Mouse (Mus musculus): ENCODE measurements around the gene Unc5c.
A peak's percentile ranks its signal among the peaks of the same experiment; 100 is the strongest.

The Unc5c gene

GRCm38 (mm10) chr3:141814776-141815175, 349.8 kb downstream of the Unc5c start:
- peak; percentile 23 for DNase-seq (ENCODE audit: low spot score)

DNA sequence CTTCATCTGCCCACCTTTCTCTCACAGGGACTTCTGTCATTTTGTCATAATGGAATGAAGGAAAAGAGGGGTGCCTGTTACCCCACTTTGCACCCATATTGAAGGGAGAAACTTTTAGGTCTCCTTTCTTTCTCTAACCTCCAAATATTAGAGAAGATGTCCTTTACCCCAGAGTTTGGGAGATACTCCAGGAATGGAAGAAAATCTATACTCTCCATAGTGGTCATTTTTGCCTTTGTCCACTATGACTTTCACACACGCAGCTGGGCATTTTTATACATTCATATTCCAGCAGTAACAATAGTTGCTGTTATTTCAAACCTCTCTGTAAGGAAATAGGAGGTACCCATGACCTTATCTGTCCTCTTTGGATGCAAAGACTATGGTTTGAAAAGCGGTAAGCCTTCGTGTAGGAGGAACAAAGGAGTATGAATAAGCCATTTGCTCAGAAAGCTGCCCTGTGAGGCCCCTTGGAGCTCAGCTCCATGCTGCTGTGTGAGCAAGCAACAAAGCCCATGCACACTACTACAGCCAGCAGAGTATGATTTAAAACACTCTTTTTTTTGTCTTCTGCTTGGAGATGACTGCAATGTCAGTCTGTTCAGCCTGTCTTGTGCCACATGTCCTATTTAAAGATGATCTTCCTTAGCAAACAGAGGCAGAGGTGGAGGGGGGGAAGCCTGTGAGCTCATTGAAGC, 353.7 kb downstream of the Unc5c start:
- DNase-seq (ENCODE audit: low spot score) = peak; percentile 34

- DNase-seq (ENCODE audit: low spot score) = peak; percentile 86
Measured at GRCm38 (mm10) chr3:141819331-141819941, 354.4 kb downstream of the Unc5c start.

DNA sequence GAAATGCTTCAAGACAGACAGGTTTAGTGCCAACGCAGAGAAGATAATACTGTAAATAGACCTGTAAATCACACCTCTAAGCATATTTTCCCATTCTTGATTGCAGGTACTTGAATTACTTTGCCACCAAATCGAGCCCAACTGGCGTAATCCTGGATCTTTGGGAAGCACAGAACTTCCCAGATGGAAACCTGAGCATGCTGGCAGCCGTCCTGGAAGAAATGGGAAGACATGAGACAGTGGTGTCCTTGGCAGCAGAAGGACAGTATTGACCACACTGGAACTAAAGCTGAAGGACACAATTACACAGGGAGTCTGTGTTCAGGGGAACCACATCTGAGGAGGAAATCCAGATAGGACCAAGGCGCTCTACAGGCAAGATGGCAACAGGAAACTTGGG, 363.3 kb downstream of the Unc5c start:
- DNase-seq (ENCODE audit: low spot score) = no peak

- DNase-seq (ENCODE audit: low spot score) = peak; percentile 74
Measured at GRCm38 (mm10) chr3:141831135-141831534, 366.1 kb downstream of the Unc5c start.

DNA sequence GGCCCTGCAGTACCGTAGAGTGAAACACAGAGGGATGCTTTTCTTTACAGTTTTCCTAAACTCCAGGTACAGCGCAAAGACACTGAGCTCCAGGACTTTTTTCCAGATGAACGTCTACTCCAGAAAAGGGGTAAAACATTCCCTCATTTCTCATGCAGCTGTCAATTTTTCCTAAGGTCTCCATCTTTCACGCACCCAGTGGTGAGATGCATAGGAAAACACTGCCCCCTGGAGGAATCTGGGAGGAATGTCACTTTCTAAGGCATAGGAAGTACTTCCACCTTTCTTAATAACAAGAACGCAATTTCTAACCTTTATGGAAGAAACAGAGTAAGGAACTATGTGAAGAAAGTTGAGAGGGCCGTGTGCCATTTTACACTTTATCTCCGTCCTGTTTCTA, 373.8 kb downstream of the Unc5c start:
- peak; percentile 69 for DNase-seq (ENCODE audit: low spot score)

- DNase-seq (ENCODE audit: low spot score) = no peak
Measured at GRCm38 (mm10) chr3:141849206-141849605, 384.2 kb downstream of the Unc5c start.

DNA sequence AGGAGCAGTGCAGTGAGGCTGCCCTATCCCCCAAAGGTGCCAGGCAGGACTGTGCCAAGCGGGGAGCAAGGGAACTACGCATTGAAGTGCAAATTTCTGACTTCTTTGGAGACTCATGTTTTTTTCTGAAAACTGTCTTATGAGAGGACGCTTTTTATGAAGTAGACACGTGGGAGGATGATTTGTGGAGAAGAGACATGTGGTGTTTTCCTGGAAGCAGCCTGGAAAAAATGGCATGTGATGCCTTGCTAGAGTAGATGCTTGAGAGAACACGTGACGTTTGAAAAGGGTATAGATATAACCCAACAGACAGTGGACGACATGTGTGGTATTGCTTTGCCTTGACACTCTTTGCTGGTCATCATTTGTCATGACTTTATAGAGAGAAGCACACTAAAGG, 385.1 kb downstream of the Unc5c start:
- no peak for DNase-seq (ENCODE audit: low spot score)

GRCm38 (mm10) chr3:141854339-141854738, 389.3 kb downstream of the Unc5c start:
- no peak for DNase-seq (ENCODE audit: low spot score)

- DNase-seq (ENCODE audit: low spot score) = no peak
Measured at GRCm38 (mm10) chr3:141857123-141857522, 392.1 kb downstream of the Unc5c start.

DNA sequence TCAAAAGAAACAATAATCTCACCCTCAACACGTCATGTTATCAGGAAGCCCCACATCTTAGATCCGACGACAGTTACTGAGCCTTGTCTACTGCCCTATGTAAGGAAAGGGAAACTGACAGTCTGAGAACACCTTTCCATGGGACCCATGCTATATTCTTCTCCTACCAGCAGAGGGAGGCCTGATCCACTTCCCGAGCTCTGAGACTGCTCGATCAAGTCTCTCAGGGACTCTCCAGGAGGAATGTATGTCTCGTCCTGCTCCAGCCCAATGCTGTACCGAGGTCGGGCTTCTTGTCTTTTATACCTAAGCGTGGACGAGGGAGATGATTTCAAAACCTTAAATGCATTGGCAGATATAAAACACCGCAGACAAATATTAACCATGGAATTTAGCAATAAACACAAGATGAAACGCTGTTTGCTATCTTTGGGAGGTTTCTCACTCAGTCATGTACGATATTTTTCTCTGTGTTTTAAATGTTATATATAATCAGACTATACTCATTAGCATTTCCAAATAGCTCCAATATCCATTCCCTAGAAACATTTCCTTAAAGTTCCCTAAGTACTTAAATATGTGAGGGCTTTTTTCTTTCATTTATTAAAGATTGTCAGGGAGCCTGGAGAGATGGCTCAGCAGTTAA, 397.9 kb downstream of the Unc5c start:
- peak; percentile 82 for DNase-seq (ENCODE audit: low spot score)

GRCm38 (mm10) chr3:141871805-141872204, 406.8 kb downstream of the Unc5c start:
- no peak for DNase-seq (ENCODE audit: low spot score)

- peak; percentile 74 for DNase-seq (ENCODE audit: low spot score)
Measured at GRCm38 (mm10) chr3:141872337-141873042, 407.5 kb downstream of the Unc5c start.

DNA sequence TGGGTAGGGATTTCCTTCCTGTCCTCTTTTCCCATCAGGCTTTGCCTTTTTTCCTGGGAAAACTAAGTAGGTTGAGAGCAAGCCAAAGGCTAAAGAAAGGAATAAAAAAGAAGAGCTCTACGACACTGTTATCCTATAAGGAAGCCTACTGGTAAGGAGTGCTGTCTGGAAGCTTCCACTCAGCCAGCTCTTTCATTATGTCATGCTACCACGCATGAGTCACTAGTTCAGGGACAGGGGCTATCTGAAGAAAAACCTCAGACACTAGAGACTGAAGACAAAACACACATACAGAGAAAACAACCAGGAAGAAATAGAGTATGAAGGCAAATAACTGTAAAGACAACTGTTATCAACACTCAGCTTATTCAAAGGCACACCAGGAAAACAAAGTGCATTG, 417.5 kb downstream of the Unc5c start:
- no peak for DNase-seq (ENCODE audit: low spot score)

DNA sequence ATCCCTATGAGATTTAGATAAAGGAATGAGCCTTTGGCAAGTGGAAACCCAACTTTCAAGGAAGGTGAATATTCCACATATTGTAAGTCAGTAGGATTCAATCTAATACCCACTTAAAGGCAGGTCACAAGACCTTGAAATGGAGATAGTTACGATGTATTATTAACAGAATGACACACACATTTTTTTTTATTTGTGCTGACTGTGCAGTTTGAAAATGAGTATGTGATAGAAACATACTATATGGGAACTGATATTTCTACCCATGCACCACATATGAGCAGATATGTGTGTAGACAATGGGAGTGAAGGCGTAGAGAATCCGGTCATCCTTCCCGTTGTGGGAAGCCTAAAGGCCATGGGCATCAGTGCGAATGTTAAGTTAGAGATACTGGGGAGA, 419.2 kb downstream of the Unc5c start:
- DNase-seq (ENCODE audit: low spot score) = no peak
